8 mouse cellular contexts compared by ENCODE assay signal in genomic region chr9:44965833-44966466, GRCm38 (mm10). TPM values are rescaled to one million over a fixed set of nuclear protein-coding genes. Genes with fewer than 3 reads are reported as not detected.
DNase-seq lines count a peak whose midpoint lies in the region; ATAC-seq and TF ChIP-seq lines count a peak whose summit lies in the region.

No protein-coding gene starts in this region.

- no peak for TF ChIP-seq POLR2A in testis, adult 2 months (IDR thresholded peaks at IDR 0.05; ENCODE audit: control insufficient read depth, low read depth, low read length)

- intact Hi-C loops in gastrocnemius, adult 2 months (cut with DNase I), result loop anchor here (5.0 kb wide), 1 partner anchor 44 kb away; the partner anchor contains the start of gene Atp5l

- peak overlapping the region; percentile 98 for H3K27ac ChIP-seq in gastrocnemius, adult 2 months
- peak overlapping the region; percentile 67 for H3K27ac ChIP-seq in testis, adult 2 months (ENCODE audit: control insufficient read depth, insufficient read depth, low read depth, low read length)
- H3K27ac ChIP-seq in liver, embryonic 12.5 days, result peak overlapping the region; percentile 84

- H3K4me1 ChIP-seq in testis, adult 2 months (ENCODE audit: control insufficient read depth, insufficient read depth, low read length), result no peaks in the 10 kb centered on the region; the same call in 1 of the 2 replicates
- H3K4me1 ChIP-seq in liver, embryonic 12.5 days, result peaks cover 20% of the 10 kb centered on the region

- peak overlapping the region; percentile 61 for H3K9ac ChIP-seq in liver, embryonic 12.5 days

- DNase-seq in gastrocnemius, adult 2 months, result no peak
- DNase-seq in gastrocnemius, postnatal 25 days, result no peak
- no peak for DNase-seq in testis, postnatal 10 days (ENCODE audit: low spot score)
- no peak for DNase-seq in adipocyte (ENCODE audit: low spot score)
- DNase-seq in adrenal gland, postnatal 25 days, result no peak
- DNase-seq in adrenal gland, postnatal 10 days, result no peak

- H3K9me3 ChIP-seq in liver, embryonic 12.5 days (replicated peaks), result no peaks in the 10 kb centered on the region

- peak; percentile 37 for ATAC-seq in liver, embryonic 12.5 days

- no peaks in the 10 kb centered on the region for H3K36me3 ChIP-seq in testis, adult 2 months (ENCODE audit: control insufficient read depth, insufficient read depth, low read length)
- H3K36me3 ChIP-seq in liver, embryonic 12.5 days, result peaks cover 26% of the 10 kb centered on the region

- 12% methylated on average over 10 of the region's 10 CpGs for WGBS in liver, embryonic 12.5 days (ENCODE audit: insufficient replicate concordance)

- TF ChIP-seq CTCF in gastrocnemius, adult 2 months (IDR thresholded peaks at IDR 0.05), result no peak
- TF ChIP-seq CTCF in testis, adult 2 months (IDR thresholded peaks at IDR 0.05; ENCODE audit: control insufficient read depth, insufficient read depth, insufficient replicate concordance, low read depth, low read length), result no peak

- peak overlapping the region; percentile 86 for H3K4me3 ChIP-seq in gastrocnemius, adult 2 months
- H3K4me3 ChIP-seq in testis, adult 2 months (ENCODE audit: control insufficient read depth, low read depth, low read length), result peak overlapping the region; percentile 97
- H3K4me3 ChIP-seq in liver, embryonic 12.5 days, result peak overlapping the region; percentile 96

- H3K4me2 ChIP-seq in liver, embryonic 12.5 days, result peak overlapping the region; percentile 91

- no peaks in the 10 kb centered on the region for H3K27me3 ChIP-seq in testis, adult 2 months (ENCODE audit: control insufficient read depth, insufficient read depth, low read length)
- peaks cover 9% of the 10 kb centered on the region for H3K27me3 ChIP-seq in liver, embryonic 12.5 days (replicated peaks)

RNA-seq across cellular contexts. Expression of gene Ube4a, which starts 0.6 kb away (rescaled TPM):
- total RNA-seq in gastrocnemius, adult 2 months (2021), result 10 to 100 TPM; 40.7 to 48.2 TPM
- total RNA-seq in gastrocnemius, postnatal 25 days (2021), result 10 to 100 TPM; 32.9 to 35.5 TPM
- polyA plus RNA-seq in testis, adult 2 months (2012; rRNA removed), result 11.5 and 16.6 TPM in 2 replicates
- polyA plus RNA-seq in liver, embryonic 12.5 days (2016; fragmentation: Nextera tagmentation; extraction: Ambion mirVana), result 14.8 and 15.1 TPM in 2 replicates
- 71.9 and 105 TPM in 2 replicates for total RNA-seq in adrenal gland, postnatal 25 days (2021)
- 10 to 100 TPM; 77.5 to 91.0 TPM for total RNA-seq in adrenal gland, postnatal 10 days (2021)

RNA-seq across cellular contexts. Expression of gene Cd3g, which starts 14.3 kb away (rescaled TPM):
- not detected for total RNA-seq in gastrocnemius, adult 2 months (2021)
- total RNA-seq in gastrocnemius, postnatal 25 days (2021), result under 1 TPM in 1 of 2 experiments, not detected in 1; 0.54 TPM
- polyA plus RNA-seq in testis, adult 2 months (2012; rRNA removed), result not detected in 2 replicates
- polyA plus RNA-seq in liver, embryonic 12.5 days (2016; fragmentation: Nextera tagmentation; extraction: Ambion mirVana), result not detected in 2 replicates
- 0.52 TPM in 1 of 2 replicates, not detected in the other for total RNA-seq in adrenal gland, postnatal 25 days (2021)
- total RNA-seq in adrenal gland, postnatal 10 days (2021), result 1 to 10 TPM; 4.6 to 5.0 TPM

RNA-seq across cellular contexts. Expression of gene Cd3d, which starts 15.6 kb away (rescaled TPM):
- not detected for total RNA-seq in gastrocnemius, adult 2 months (2021)
- total RNA-seq in gastrocnemius, postnatal 25 days (2021), result not detected
- 49.4 and 55.3 TPM in 2 replicates for polyA plus RNA-seq in testis, adult 2 months (2012; rRNA removed)
- polyA plus RNA-seq in liver, embryonic 12.5 days (2016; fragmentation: Nextera tagmentation; extraction: Ambion mirVana), result not detected in 2 replicates
- not detected in 2 replicates for total RNA-seq in adrenal gland, postnatal 25 days (2021)
- total RNA-seq in adrenal gland, postnatal 10 days (2021), result 1 to 10 TPM; 3.0 to 3.1 TPM

RNA-seq across cellular contexts. Expression of gene Cd3e, which starts 43.5 kb away (rescaled TPM):
- total RNA-seq in gastrocnemius, adult 2 months (2021), result not detected
- under 1 TPM in 1 of 2 experiments, not detected in 1; 0.43 TPM for total RNA-seq in gastrocnemius, postnatal 25 days (2021)
- 0.07 and 0.43 TPM in 2 replicates for polyA plus RNA-seq in testis, adult 2 months (2012; rRNA removed)
- polyA plus RNA-seq in liver, embryonic 12.5 days (2016; fragmentation: Nextera tagmentation; extraction: Ambion mirVana), result not detected in 2 replicates
- total RNA-seq in adrenal gland, postnatal 25 days (2021), result 0.46 TPM in 1 of 2 replicates, not detected in the other
- 1 to 10 TPM; 6.7 to 7.3 TPM for total RNA-seq in adrenal gland, postnatal 10 days (2021)

RNA-seq across cellular contexts. Expression of gene Atp5l, which starts 45.4 kb away (rescaled TPM):
- 100 to 1,000 TPM; 668 to 937 TPM for total RNA-seq in gastrocnemius, adult 2 months (2021)
- 100 to 1,000 TPM; 769 to 791 TPM for total RNA-seq in gastrocnemius, postnatal 25 days (2021)
- polyA plus RNA-seq in testis, adult 2 months (2012; rRNA removed), result 134 and 141 TPM in 2 replicates
- 523 and 553 TPM in 2 replicates for polyA plus RNA-seq in liver, embryonic 12.5 days (2016; fragmentation: Nextera tagmentation; extraction: Ambion mirVana)
- 383 and 529 TPM in 2 replicates for total RNA-seq in adrenal gland, postnatal 25 days (2021)
- 100 to 1,000 TPM; 796 to 905 TPM for total RNA-seq in adrenal gland, postnatal 10 days (2021)
